Mouse (Mus musculus) midbrain, embryonic 12.5 days (tissue): Measurements from ENCODE around the gene Zswim4. TPM values are rescaled to one million over a fixed set of nuclear protein-coding genes. Genes with fewer than 3 reads are reported as not detected.

ENCODE experiments used
- ATAC-seq: fragments of 200-750 bp; cut with Nextera tagmentation; 2 replicates; pipeline ENCODE4 v1.8.0; 2017; ENCODE audit warnings: low read depth, moderate TSS enrichment, moderate library complexity; ENCODE audit not compliant: low FRiP score
- H3K27ac ChIP-seq: fragments of 300-500 bp; sonication (generic); replicated peaks from 2 replicates; pipeline ENCODE4 v1.5.1; 2016; ENCODE audit warnings: mild to moderate bottlenecking
- H3K27me3 ChIP-seq: fragments of 300-500 bp; sonication (generic); 2 replicates; pipeline ENCODE4 v1.6.1; 2016; ENCODE audit warnings: mild to moderate bottlenecking
- H3K36me3 ChIP-seq: fragments of 300-500 bp; sonication (generic); 2 replicates; pipeline ENCODE4 v1.6.1; 2016
- H3K4me1 ChIP-seq: fragments of 300-500 bp; sonication (generic); 2 replicates; pipeline ENCODE4 v1.6.1; 2016
- H3K4me2 ChIP-seq: fragments of 300-500 bp; sonication (generic); replicated peaks from 2 replicates; pipeline ENCODE4 v1.6.1; 2016; ENCODE audit warnings: mild to moderate bottlenecking, moderate library complexity
- H3K4me3 ChIP-seq: fragments of 300-500 bp; sonication (generic); 2 replicates; pipeline ENCODE4 v1.5.1; 2016; ENCODE audit warnings: mild to moderate bottlenecking
- H3K9ac ChIP-seq: fragments of 300-500 bp; sonication (generic); replicated peaks from 2 replicates; pipeline ENCODE4 v1.6.1; 2016; ENCODE audit warnings: mild to moderate bottlenecking, moderate library complexity
- H3K9me3 ChIP-seq: fragments of 300-500 bp; sonication (generic); 2 replicates; pipeline ENCODE4 v1.6.1; 2016; ENCODE audit warnings: mild to moderate bottlenecking
- WGBS: fragments of 180-500 bp; shearing (Covaris S2); methylation state at CpG from one replicate; pipeline ENCODE4 v1.1.7; 2016; 5-methylcytosine and 5-hydroxymethylcytosine counted together
- polyA plus RNA-seq: library from polyadenylated mRNA; unstranded; fragments of >200 nt; fragmentation: Nextera tagmentation; extraction: Ambion mirVana; gene quantifications from 2 replicates; pipeline ENCODE4 v1.2.1, GENCODE M21; 2016

The Zswim4 gene
- polyA plus RNA-seq, 1 experiment from 2014 or later = 55.7 TPM

DNA sequence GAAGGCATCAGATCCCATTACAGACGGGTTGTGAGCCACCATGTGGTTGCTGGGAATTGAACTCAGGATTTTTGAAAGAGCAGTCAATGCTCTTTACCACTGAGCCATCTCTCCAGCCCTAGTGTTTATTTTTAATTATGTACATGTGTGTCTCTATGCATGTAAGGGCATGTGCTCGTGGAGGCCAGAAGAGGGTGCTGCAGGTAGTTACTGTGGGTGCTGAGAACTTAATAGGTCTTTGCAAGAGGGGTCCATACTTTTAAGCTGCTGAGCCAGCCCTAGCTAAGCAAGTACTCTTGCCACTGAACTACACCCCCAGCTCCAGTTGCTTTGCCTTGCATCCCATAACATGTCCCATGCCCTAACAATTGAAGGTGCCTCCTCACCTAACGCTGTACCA, 19.0 kb upstream of the Zswim4 start:
- H3K4me3 ChIP-seq = peak overlapping the region; percentile 85
- peak overlapping the region; percentile 77; the same call in 1 of the 2 replicates for H3K9ac ChIP-seq
- H3K4me1 ChIP-seq = peaks cover 15% of the 10 kb centered on the region
- H3K36me3 ChIP-seq = peaks cover 73% of the 10 kb centered on the region
- peak overlapping the region; percentile 91 for H3K4me2 ChIP-seq
- 0 out of 2 replicates have a peak overlapping the region, but pooled peaks have one; percentile 91 for H3K27ac ChIP-seq
- H3K9me3 ChIP-seq = no peaks in the 10 kb centered on the region
- no peaks in the 10 kb centered on the region for H3K27me3 ChIP-seq
- WGBS = 78% methylated on average over 3 of the region's 3 CpGs
- no peak for ATAC-seq

- H3K9me3 ChIP-seq = no peaks in the 10 kb centered on the region
- 0 out of 2 replicates have a peak within 1 kb of the TSS, but pooled peaks have one; percentile 52 for H3K27ac ChIP-seq
- peak within 1 kb of the TSS; percentile 68 for H3K4me3 ChIP-seq
- peak within 1 kb of the TSS; percentile 83 for H3K4me2 ChIP-seq
- H3K9ac ChIP-seq = peak within 1 kb of the TSS; percentile 88
- no peaks in the 10 kb centered on the region for H3K27me3 ChIP-seq
- peak; percentile 89 for ATAC-seq
- peaks cover 5% of the 10 kb centered on the region for H3K4me1 ChIP-seq
- H3K36me3 ChIP-seq = peaks cover 73% of the 10 kb centered on the region
- 4% methylated on average over 52 of the region's 52 CpGs for WGBS
These were observed 12.7 kb upstream of the Zswim4 start, which contains the start of gene D8Ertd738e for GRCm38 (mm10) chr8:84249257-84250170. D8Ertd738e (minus strand) TSS chr8:84249719.

- ATAC-seq = no peak
- H3K4me1 ChIP-seq = no peaks in the 10 kb centered on the region; the same call in 1 of the 2 replicates
- no peaks in the 10 kb centered on the region for H3K27me3 ChIP-seq
- H3K9me3 ChIP-seq = no peaks in the 10 kb centered on the region
- H3K27ac ChIP-seq = no peak overlapping the region
- H3K4me3 ChIP-seq = no peak overlapping the region
- 88% methylated on average over 2 of the region's 2 CpGs for WGBS
- peaks cover 34% of the 10 kb centered on the region for H3K36me3 ChIP-seq
- H3K4me2 ChIP-seq = no peak overlapping the region
- H3K9ac ChIP-seq = no peak overlapping the region
These were observed 5.0 kb upstream of the Zswim4 start for GRCm38 (mm10) chr8:84241821-84242220.

- WGBS = 70% methylated on average over 6 of the region's 6 CpGs
- H3K4me1 ChIP-seq = peaks cover 3% of the 10 kb centered on the region
- peaks cover 28% of the 10 kb centered on the region for H3K36me3 ChIP-seq
- no peak overlapping the region for H3K4me2 ChIP-seq
- no peaks in the 10 kb centered on the region for H3K9me3 ChIP-seq
- H3K9ac ChIP-seq = no peak overlapping the region
- ATAC-seq = no peak
- H3K4me3 ChIP-seq = no peak overlapping the region
- no peak overlapping the region for H3K27ac ChIP-seq
- H3K27me3 ChIP-seq = no peaks in the 10 kb centered on the region
These were observed 4.3 kb upstream of the Zswim4 start for GRCm38 (mm10) chr8:84241167-84241566.

GRCm38 (mm10) chr8:84237542-84238229, 831 bp upstream of the Zswim4 start:
- Histone ChIP-seq H3K27ac (peak overlapping the region; percentile 81), H3K9me3 (no peaks in the 10 kb centered on the region), H3K4me3 (peak overlapping the region; percentile 91), H3K27me3 (no peaks in the 10 kb centered on the region), H3K4me2 (peak overlapping the region; percentile 61), H3K4me1 (peaks cover 28% of the 10 kb centered on the region), H3K9ac (peak overlapping the region; percentile 64), H3K36me3 (peaks cover 23% of the 10 kb centered on the region)
- 20% methylated on average over 19 of the region's 19 CpGs for WGBS
- no peak; the same call in 1 of the 2 replicates for ATAC-seq

GRCm38 (mm10) chr8:84236410-84236997, 351 bp downstream of the Zswim4 start:
- WGBS = under 1% methylated on average over 30 of the region's 30 CpGs
- H3K36me3 ChIP-seq = peaks cover 35% of the 10 kb centered on the region
- H3K27ac ChIP-seq = peak overlapping the region; percentile 67
- no peaks in the 10 kb centered on the region for H3K9me3 ChIP-seq
- peak overlapping the region; percentile 91 for H3K4me3 ChIP-seq
- no peaks in the 10 kb centered on the region for H3K27me3 ChIP-seq
- H3K9ac ChIP-seq = peak overlapping the region; percentile 95
- peak overlapping the region; percentile 72 for H3K4me2 ChIP-seq
- ATAC-seq = no peak
- peaks cover 28% of the 10 kb centered on the region for H3K4me1 ChIP-seq

GRCm38 (mm10) chr8:84235746-84236409, 977 bp downstream of the Zswim4 start:
- H3K27me3 ChIP-seq = no peaks in the 10 kb centered on the region
- peak overlapping the region; percentile 91 for H3K4me3 ChIP-seq
- ATAC-seq = no peak
- peaks cover 41% of the 10 kb centered on the region for H3K36me3 ChIP-seq
- H3K9me3 ChIP-seq = no peaks in the 10 kb centered on the region
- WGBS = 38% methylated on average over 10 of the region's 10 CpGs
- H3K9ac ChIP-seq = peak overlapping the region; percentile 95
- peak overlapping the region; percentile 72 for H3K4me2 ChIP-seq
- H3K4me1 ChIP-seq = peaks cover 28% of the 10 kb centered on the region
- H3K27ac ChIP-seq = 0 out of 2 replicates have a peak overlapping the region, but pooled peaks have one; percentile 67

- no peak overlapping the region for H3K9ac ChIP-seq
- no peaks in the 10 kb centered on the region for H3K27me3 ChIP-seq
- peaks cover 28% of the 10 kb centered on the region for H3K4me1 ChIP-seq
- no peak for ATAC-seq
- peaks cover 69% of the 10 kb centered on the region for H3K36me3 ChIP-seq
- no peaks in the 10 kb centered on the region for H3K9me3 ChIP-seq
- H3K4me3 ChIP-seq = no peak overlapping the region
- WGBS = 76% methylated on average over 2 of the region's 2 CpGs
- H3K27ac ChIP-seq = no peak overlapping the region
- no peak overlapping the region for H3K4me2 ChIP-seq
These were observed 3.8 kb downstream of the Zswim4 start for GRCm38 (mm10) chr8:84233055-84233454.

DNA sequence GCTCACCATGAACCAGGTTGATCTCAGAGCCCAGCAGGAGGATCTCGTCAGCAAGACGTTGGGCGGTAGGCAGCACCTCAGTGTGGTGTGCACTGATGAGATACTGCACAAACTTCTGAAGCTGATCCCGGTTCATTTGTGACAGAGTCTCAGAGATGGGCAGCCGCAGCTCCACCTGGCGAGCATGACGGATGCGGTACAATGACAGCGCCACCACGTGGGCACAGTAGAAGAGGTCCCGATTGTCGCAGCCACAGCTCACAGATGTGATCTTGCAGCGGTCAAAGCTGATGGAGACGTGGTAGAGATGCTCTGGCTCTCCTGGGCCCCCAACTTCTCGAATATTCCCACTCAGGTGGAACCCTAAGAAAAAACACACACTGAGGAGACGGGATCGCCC, 6.1 kb downstream of the Zswim4 start:
- Histone ChIP-seq H3K27ac (no peak overlapping the region), H3K4me2 (no peak overlapping the region), H3K9ac (no peak overlapping the region), H3K27me3 (no peaks in the 10 kb centered on the region), H3K4me1 (peaks cover 21% of the 10 kb centered on the region), H3K9me3 (no peaks in the 10 kb centered on the region), H3K4me3 (no peak overlapping the region), H3K36me3 (peaks cover 93% of the 10 kb centered on the region)
- no peak for ATAC-seq
- 78% methylated on average over 17 of the region's 17 CpGs for WGBS

- no peak overlapping the region for H3K4me2 ChIP-seq
- no peak overlapping the region for H3K4me3 ChIP-seq
- H3K27ac ChIP-seq = no peak overlapping the region
- no peaks in the 10 kb centered on the region for H3K9me3 ChIP-seq
- ATAC-seq = no peak
- H3K9ac ChIP-seq = no peak overlapping the region
- 79% methylated on average over 21 of the region's 21 CpGs for WGBS
- H3K27me3 ChIP-seq = no peaks in the 10 kb centered on the region
- H3K4me1 ChIP-seq = no peaks in the 10 kb centered on the region
- peaks cover 99% of the 10 kb centered on the region for H3K36me3 ChIP-seq
These were observed 13.4 kb downstream of the Zswim4 start for GRCm38 (mm10) chr8:84223322-84224029.
